Mouse (Mus musculus) thymus, adult 2 months (tissue): ENCODE data around the gene AU021092. TPM values are rescaled to one million over a fixed set of nuclear protein-coding genes. Genes with fewer than 3 reads are reported as not detected.
A peak's percentile ranks its signal among the peaks of the same experiment; 100 is the strongest.

Experiments
- DNase-seq: peaks from one replicate; pipeline ENCODE4 v3.0.0; 2021
- H3K27ac ChIP-seq: fragments of 200-500 bp; 2 replicates; pipeline ENCODE4 v1.5.1; 2012; ENCODE audit warnings: low read length, control low read depth; ENCODE audit not compliant: control insufficient read depth, insufficient read depth
- H3K27me3 ChIP-seq: fragments of 200-500 bp; 2 replicates; pipeline ENCODE4 v1.6.1; 2012; ENCODE audit warnings: mild to moderate bottlenecking, low read length, moderate library complexity, mixed read lengths; ENCODE audit not compliant: control insufficient read depth, insufficient read depth
- H3K36me3 ChIP-seq: fragments of 200-500 bp; 2 replicates; pipeline ENCODE4 v1.6.1; 2012; ENCODE audit warnings: mild to moderate bottlenecking, low read length, moderate library complexity; ENCODE audit not compliant: control insufficient read depth, insufficient read depth
- H3K4me1 ChIP-seq: fragments of 200-500 bp; replicated peaks from 2 replicates; pipeline ENCODE4 v1.6.1; 2012; ENCODE audit warnings: low read length; ENCODE audit not compliant: control insufficient read depth, insufficient read depth
- H3K4me3 ChIP-seq: fragments of 200-500 bp; 2 replicates; pipeline ENCODE4 v1.5.1; 2012; ENCODE audit warnings: mild to moderate bottlenecking, low read length, control low read depth, moderate library complexity; ENCODE audit not compliant: control insufficient read depth, insufficient read depth
- CTCF ChIP-seq: fragments of 200-500 bp; IDR thresholded peaks from 2 replicates; pipeline ENCODE4 v1.5.1; 2012; ENCODE audit warnings: mild to moderate bottlenecking, control low read depth, low read length, moderate library complexity, borderline replicate concordance; ENCODE audit not compliant: control insufficient read depth, poor library complexity, insufficient read depth; ENCODE audit errors: extremely low read depth
- POLR2A ChIP-seq: fragments of 200-500 bp; IDR thresholded peaks from 2 replicates; pipeline ENCODE4 v1.6.1; 2012; ENCODE audit warnings: mild to moderate bottlenecking, low read length, control low read depth, moderate library complexity; ENCODE audit not compliant: control insufficient read depth, poor library complexity, insufficient read depth; ENCODE audit errors: extremely low read depth
- WGBS: fragments of 180-500 bp; shearing (Covaris S2); methylation state at CpG from one replicate; pipeline ENCODE4 v1.1.7; 2018; 5-methylcytosine and 5-hydroxymethylcytosine counted together
- polyA plus RNA-seq: library from polyadenylated mRNA; depleted of rRNA; stranded (reverse); fragments of >200 nt; gene quantifications from 2 replicates; pipeline ENCODE4 v1.2.3, GENCODE M21; 2012

Gene AU021092
- polyA plus RNA-seq, 1 experiment = 2.8 TPM

GRCm38 (mm10) chr16:5203200-5203599 lies 18.9 kb downstream of the AU021092 start:
- Histone ChIP-seq H3K27me3 (no peaks in the 10 kb centered on the region), H3K4me3 (peak overlapping the region; percentile 80), H3K27ac (peak overlapping the region; percentile 33; the same call in 1 of the 2 replicates), H3K4me1 (peaks cover 4% of the 10 kb centered on the region; the same call in 1 of the 2 replicates), H3K36me3 (no peaks in the 10 kb centered on the region)
- no peak for TF ChIP-seq CTCF
- no peak for TF ChIP-seq POLR2A
- peak; percentile 30 for DNase-seq
- under 1% methylated on average over 36 of the region's 36 CpGs for WGBS

GRCm38 (mm10) chr16:5202681-5203080 lies 19.4 kb downstream of the AU021092 start:
- TF ChIP-seq POLR2A = no peak
- no peak for TF ChIP-seq CTCF
- Histone ChIP-seq H3K4me3 (peak overlapping the region; percentile 80), H3K27me3 (no peaks in the 10 kb centered on the region), H3K36me3 (no peaks in the 10 kb centered on the region), H3K27ac (peak overlapping the region; percentile 33; the same call in 1 of the 2 replicates), H3K4me1 (peaks cover 4% of the 10 kb centered on the region; the same call in 1 of the 2 replicates)
- DNase-seq = peak; percentile 44
- WGBS = 11% methylated on average over 4 of the region's 4 CpGs

- Histone ChIP-seq H3K27ac (no peak overlapping the region), H3K36me3 (0 out of 2 replicates have a peak, but pooled peaks cover 3% of the 10 kb centered on the region), H3K4me1 (no peaks in the 10 kb centered on the region), H3K27me3 (no peaks in the 10 kb centered on the region), H3K4me3 (no peak overlapping the region)
- peak; percentile 48 for DNase-seq
- no peak for TF ChIP-seq POLR2A
- peak; percentile 62; the same call in 1 of the 2 replicates for TF ChIP-seq CTCF
- WGBS = 54% methylated on average over 6 of the region's 6 CpGs
Measured at GRCm38 (mm10) chr16:5195080-5195479, 27.0 kb downstream of the AU021092 start.

GRCm38 (mm10) chr16:5186234-5186633 lies 35.9 kb downstream of the AU021092 start:
- H3K27ac ChIP-seq = no peak overlapping the region
- no peak for DNase-seq
- H3K4me1 ChIP-seq = no peaks in the 10 kb centered on the region
- H3K27me3 ChIP-seq = no peaks in the 10 kb centered on the region
- no peak for TF ChIP-seq POLR2A
- H3K36me3 ChIP-seq = no peaks in the 10 kb centered on the region
- WGBS = 46% methylated on average over 7 of the region's 7 CpGs
- no peak overlapping the region for H3K4me3 ChIP-seq

- H3K4me3 ChIP-seq = no peak overlapping the region
- TF ChIP-seq POLR2A = no peak
- TF ChIP-seq CTCF = no peak
- H3K4me1 ChIP-seq = no peaks in the 10 kb centered on the region
- H3K27me3 ChIP-seq = no peaks in the 10 kb centered on the region
- no peak overlapping the region for H3K27ac ChIP-seq
- no peaks in the 10 kb centered on the region for H3K36me3 ChIP-seq
- 82% methylated on average over 7 of the region's 7 CpGs for WGBS
- DNase-seq = no peak
Measured at GRCm38 (mm10) chr16:5185691-5186090, 36.4 kb downstream of the AU021092 start.

- H3K4me1 ChIP-seq = no peaks in the 10 kb centered on the region
- TF ChIP-seq POLR2A (no peak), CTCF (no peak)
- H3K27me3 ChIP-seq = no peaks in the 10 kb centered on the region
- H3K4me3 ChIP-seq = no peak overlapping the region
- WGBS = 88% methylated on average over 5 of the region's 5 CpGs
- H3K36me3 ChIP-seq = no peaks in the 10 kb centered on the region
- DNase-seq = no peak
- H3K27ac ChIP-seq = no peak overlapping the region
Measured at GRCm38 (mm10) chr16:5184956-5185355, 37.1 kb downstream of the AU021092 start.

- Histone ChIP-seq H3K36me3 (no peaks in the 10 kb centered on the region), H3K4me1 (no peaks in the 10 kb centered on the region), H3K27ac (no peak overlapping the region), H3K27me3 (no peaks in the 10 kb centered on the region), H3K4me3 (no peak overlapping the region)
- DNase-seq = no peak
- 53% methylated on average over 8 of the region's 8 CpGs for WGBS
- TF ChIP-seq CTCF = no peak
- no peak for TF ChIP-seq POLR2A
Measured at GRCm38 (mm10) chr16:5184101-5184500, 38.0 kb downstream of the AU021092 start.
